Mouse (Mus musculus) gastrocnemius, adult 2 months (tissue): ENCODE results near the gene Klrb1. TPM values are rescaled to one million over a fixed set of nuclear protein-coding genes. Genes with fewer than 3 reads are reported as not detected.

ENCODE experiments used
- DNase-seq: peaks from one replicate; pipeline ENCODE4 v3.0.0; 2022
- H3K27ac ChIP-seq: fragments of 200-600 bp; 2 replicates; pipeline ENCODE4 v1.8.1; 2022; ENCODE audit warnings: mild to moderate bottlenecking
- H3K4me3 ChIP-seq: fragments of 200-600 bp; 2 replicates; pipeline ENCODE4 v1.8.1; 2022; ENCODE audit warnings: mild to moderate bottlenecking, moderate library complexity
- CTCF ChIP-seq: fragments of 200-600 bp; IDR thresholded peaks from 2 replicates; pipeline ENCODE4 v1.8.1; 2022; ENCODE audit warnings: antibody characterized with exemption, mild to moderate bottlenecking, moderate library complexity
- intact Hi-C: fragments of 180-260 bp; cut with DNase I; formaldehyde crosslinking; loops from one replicate; pipeline ENCODE4 v1.15.1; 2025
- total RNA-seq, 2 experiments: library from RNA; stranded (reverse); gene quantifications; 2 replicates each; pipeline ENCODE4 v1.2.3; 2021

Klrb1 gene
- total RNA-seq, 2 experiments from 2014 or later = not detected

DNA sequence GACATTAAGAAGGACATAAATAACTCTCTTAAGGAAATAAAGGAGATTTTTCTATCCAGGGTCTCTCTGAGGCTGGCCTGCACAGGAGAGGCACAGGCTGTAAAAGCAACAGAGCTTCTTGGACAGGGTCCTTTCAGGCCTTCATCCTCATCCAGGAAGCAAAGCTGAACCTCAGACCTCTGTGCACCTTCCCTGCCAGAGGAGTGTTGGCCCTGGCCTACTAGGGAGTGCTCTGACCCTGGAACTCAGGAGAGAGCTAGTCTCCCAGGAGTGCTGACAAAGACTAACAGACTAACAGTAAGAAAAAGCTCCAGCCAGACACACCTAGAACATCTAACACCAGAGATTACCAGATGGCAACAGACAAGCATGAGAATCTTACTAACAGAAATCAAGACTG lies 43.3 kb downstream of the Klrb1 start:
- no peak for DNase-seq
- intact Hi-C loops = no loop called here
- no peak overlapping the region for H3K27ac ChIP-seq
- TF ChIP-seq CTCF = no peak
- H3K4me3 ChIP-seq = no peak overlapping the region

DNA sequence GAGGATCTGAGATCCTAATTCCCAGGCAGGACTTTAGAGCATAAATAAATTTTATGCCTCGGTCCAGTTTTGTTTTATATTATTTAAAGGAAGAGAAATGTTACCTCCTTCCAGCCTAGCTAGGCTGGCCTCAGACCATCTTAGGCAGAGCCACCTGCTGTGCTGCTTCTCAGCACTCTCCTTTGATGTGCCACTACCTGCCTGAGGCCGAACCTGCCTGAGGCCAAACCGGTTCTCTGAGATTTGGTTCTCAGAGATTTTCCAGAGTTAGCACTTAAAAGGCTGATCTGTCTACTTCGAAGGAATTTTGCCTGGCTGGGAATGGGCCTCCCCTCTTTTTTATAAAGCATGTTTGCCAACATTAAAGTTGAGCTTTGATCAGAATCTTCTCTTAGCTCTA lies 52.9 kb downstream of the Klrb1 start:
- no peak overlapping the region for H3K4me3 ChIP-seq
- no peak overlapping the region for H3K27ac ChIP-seq
- TF ChIP-seq CTCF = no peak
- intact Hi-C loops = no loop called here
- DNase-seq = no peak

DNA sequence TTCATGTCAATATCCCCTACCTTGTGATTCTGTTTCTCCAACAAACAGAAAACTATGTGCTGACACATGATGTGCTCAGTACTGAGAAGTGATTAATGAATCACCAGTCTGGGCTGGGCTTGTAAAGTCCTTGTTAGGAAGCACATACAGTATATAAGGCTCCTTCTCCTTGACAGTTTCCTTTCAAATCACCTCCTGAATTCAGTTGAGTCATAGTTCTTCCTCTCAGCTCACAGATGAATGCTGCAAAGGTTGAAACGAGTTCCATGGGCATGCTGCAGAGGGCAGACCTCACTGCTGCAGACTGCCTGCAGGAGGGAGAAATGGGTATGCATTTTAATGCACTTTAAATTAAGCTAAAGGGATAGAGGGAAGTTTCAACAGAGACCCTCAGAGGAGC lies 60.7 kb downstream of the Klrb1 start, which contains the start of gene Clec2h:
Gene Clec2h (plus strand): TSS at position 180 of the 400 bp plus-strand sequence.
- H3K4me3 ChIP-seq = no peak within 1 kb of the TSS
- TF ChIP-seq CTCF = no peak
- intact Hi-C loops = no loop called here
- DNase-seq = no peak
- H3K27ac ChIP-seq = no peak within 1 kb of the TSS

DNA sequence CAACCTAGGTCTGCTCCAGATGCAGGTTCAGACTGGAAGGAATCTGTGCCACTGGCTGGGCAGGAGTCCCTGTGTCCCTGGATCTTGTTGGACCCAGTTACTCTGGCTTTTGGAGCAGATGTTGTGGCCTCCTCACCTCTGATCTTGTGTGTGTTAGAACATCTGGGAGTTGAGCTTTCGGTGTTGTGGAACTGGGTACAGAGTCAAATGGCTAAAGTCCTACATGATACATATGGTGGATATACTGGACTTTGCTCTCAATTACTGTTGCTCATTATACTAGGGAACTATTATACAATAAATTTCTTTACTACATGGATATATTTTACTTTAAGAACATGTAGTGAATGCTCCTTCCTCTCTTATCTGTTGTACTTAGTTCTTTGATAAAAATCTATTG lies 61.6 kb downstream of the Klrb1 start:
- DNase-seq = no peak
- intact Hi-C loops = no loop called here
- no peak overlapping the region for H3K27ac ChIP-seq
- H3K4me3 ChIP-seq = no peak overlapping the region
- no peak for TF ChIP-seq CTCF

Other genes with a start within 250 kb of the Klrb1 start
- gene Pzp, start 196.3 kb downstream of the Klrb1 start, total RNA-seq = not detected
- not detected for gene A2ml1, start 141.5 kb downstream of the Klrb1 start, total RNA-seq
- not detected for gene Klrb1a, start 99.5 kb downstream of the Klrb1 start, total RNA-seq
- not detected for gene Clec2h, start 60.7 kb downstream of the Klrb1 start, total RNA-seq
- not detected for gene Klrb1c, start 66.2 kb upstream of the Klrb1 start, total RNA-seq
- gene Gm44511, start 103.3 kb upstream of the Klrb1 start, total RNA-seq = not detected
- not detected for gene Klrb1b, start 103.3 kb upstream of the Klrb1 start, total RNA-seq
- gene Clec2i, start 164.5 kb upstream of the Klrb1 start, total RNA-seq = not detected
- not detected for gene BC035044, start 168.1 kb upstream of the Klrb1 start, total RNA-seq
- gene Clec2g, start 211.3 kb upstream of the Klrb1 start, total RNA-seq = 1 to 10 TPM; 3.5 to 4.6 TPM